Mouse (Mus musculus) gastrocnemius, postnatal 10 days (tissue): ENCODE measurements around the gene Ptpn9. TPM values are rescaled to one million over a fixed set of nuclear protein-coding genes. Genes with fewer than 3 reads are reported as not detected.
"Not testable (repeated sequence)": the region's sequence is repeated elsewhere in the genome, so short reads cannot be mapped to it uniquely, and the experiment has no call there.

Experiments
- DNase-seq: peaks from one replicate; pipeline ENCODE4 v3.0.0; 2021; ENCODE audit warnings: mixed read lengths
- long read RNA-seq, 2 experiments: library from polyadenylated mRNA; stranded (forward); transcript quantifications; one replicate each; pipeline ENCODE4 v2.0.0; 2021
- total RNA-seq, 2 experiments: library from RNA; stranded (reverse); gene quantifications; 2 replicates each; pipeline ENCODE4 v1.2.3; 2021

Gene Ptpn9
- 10 to 100 TPM; 11.3 to 12.6 TPM for total RNA-seq
- long read RNA-seq, experiment 1, full-length matches to known transcripts, result 20 of 26 reads
- long read RNA-seq, experiment 1, partial matches to known transcripts, result 3 of 26 reads
- long read RNA-seq, experiment 1, other reads (novel, unspliced or antisense), result 3 of 26 reads
- long read RNA-seq, experiment 2, full-length matches to known transcripts, result 14 of 22 reads
- long read RNA-seq, experiment 2, partial matches to known transcripts, result 1 of 22 reads
- long read RNA-seq, experiment 2, other reads (novel, unspliced or antisense), result 7 of 22 reads

DNA sequence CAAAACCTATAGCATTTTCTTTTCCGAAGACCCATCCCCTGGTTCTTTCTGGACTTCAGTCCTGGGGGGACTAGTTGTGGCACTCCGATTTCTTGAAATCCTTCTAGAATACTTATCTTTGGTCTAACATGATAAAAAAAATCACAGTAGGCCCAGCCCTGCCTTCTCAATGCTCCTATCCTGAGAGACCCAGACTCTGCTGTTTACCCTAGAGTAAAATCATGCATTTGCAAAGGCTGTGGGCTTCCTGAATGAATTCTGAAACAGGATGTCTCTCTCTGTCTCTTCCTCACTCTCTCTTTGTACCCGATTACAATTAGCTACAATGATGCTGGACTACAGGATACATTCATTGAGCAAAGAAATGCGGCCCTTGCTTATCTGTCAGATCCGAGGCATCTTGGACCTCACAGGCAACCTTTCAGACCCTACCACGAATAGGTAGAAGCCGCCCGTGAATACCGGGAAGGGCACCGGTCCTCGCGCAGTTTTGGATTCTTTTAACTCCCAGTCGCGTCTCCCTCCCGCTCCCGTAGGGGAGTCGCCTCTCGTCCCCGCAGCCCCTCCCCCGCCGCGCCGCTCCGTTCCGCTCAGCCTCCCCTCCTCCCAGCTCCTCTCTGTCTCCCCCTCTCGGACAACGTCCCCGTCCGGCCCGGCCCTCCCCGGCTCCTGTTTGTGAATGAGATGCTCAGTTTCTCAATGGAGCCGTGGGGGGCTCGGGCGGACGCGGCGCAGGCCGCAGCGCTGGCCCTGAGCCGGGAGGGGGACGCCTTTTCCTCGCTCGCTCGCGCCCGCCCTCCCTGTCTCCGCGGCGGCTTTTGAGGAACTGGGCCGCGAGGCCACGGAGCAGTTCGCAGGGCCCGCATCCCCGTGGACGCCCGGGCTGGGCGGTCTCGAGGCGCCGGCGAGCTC, at the start of gene Ptpn9:
Gene Ptpn9 (plus strand): TSS at position 638 of the 912 bp plus-strand sequence.
- peak; percentile 91 for DNase-seq

DNA sequence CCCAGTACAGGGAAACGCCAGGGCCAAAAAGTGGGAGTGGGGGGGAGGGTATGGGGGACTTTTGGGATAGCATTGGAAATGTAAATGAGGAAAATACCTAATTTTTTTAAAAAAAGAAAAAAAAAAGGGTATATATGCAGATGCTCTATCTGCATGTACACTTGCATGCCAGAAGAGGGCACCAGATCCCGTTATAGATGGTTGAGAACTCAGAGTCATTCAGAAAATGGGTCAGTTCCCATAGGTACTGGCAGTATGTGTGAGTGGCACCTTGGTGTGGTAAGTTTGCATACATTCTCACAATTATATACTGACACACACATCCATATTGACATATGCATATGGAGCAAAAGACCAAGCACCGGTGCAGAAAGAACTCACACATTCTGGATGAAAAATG, 47.2 kb upstream of the Ptpn9 start:
- peak; percentile 20 for DNase-seq

DNA sequence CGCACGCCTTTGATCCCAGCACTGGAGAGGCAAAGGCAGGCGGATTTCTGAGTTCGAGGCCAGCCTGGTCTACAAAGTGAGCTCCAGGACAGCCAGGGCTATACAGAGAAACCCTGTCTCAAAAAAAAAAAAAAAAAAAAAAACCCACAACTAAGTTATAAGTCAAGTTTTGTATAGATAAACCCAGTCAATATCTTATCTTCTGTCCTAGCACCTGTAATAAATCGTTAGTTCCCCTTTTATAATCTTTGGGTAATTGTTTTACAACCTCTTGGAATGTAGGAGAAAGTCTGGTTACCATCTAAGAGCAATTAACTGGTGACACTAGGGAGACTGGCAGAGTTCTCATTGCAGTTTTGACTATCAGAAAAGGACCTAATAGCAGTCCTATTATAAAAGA, 46.0 kb upstream of the Ptpn9 start:
- not testable (repeated sequence) for DNase-seq

DNA sequence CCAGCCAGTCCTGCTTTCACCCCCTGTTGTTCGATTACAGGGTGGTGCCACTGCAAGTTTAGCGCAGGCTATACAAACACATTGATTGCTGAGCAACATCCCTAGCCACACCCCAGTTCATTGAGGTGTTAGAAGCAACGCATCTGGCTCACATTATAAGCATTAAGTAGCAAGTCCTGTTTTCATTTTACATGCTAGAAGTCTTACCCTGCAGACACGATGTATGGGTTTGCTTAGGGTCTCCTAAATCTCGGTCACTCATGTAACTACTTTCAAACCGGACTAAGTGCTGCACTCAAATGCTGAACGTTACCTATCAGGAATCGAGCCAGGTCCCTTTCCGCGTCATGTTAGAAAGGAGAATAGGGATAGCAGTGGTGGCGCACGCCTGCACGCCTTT, 45.0 kb upstream of the Ptpn9 start:
- DNase-seq, result no peak

DNA sequence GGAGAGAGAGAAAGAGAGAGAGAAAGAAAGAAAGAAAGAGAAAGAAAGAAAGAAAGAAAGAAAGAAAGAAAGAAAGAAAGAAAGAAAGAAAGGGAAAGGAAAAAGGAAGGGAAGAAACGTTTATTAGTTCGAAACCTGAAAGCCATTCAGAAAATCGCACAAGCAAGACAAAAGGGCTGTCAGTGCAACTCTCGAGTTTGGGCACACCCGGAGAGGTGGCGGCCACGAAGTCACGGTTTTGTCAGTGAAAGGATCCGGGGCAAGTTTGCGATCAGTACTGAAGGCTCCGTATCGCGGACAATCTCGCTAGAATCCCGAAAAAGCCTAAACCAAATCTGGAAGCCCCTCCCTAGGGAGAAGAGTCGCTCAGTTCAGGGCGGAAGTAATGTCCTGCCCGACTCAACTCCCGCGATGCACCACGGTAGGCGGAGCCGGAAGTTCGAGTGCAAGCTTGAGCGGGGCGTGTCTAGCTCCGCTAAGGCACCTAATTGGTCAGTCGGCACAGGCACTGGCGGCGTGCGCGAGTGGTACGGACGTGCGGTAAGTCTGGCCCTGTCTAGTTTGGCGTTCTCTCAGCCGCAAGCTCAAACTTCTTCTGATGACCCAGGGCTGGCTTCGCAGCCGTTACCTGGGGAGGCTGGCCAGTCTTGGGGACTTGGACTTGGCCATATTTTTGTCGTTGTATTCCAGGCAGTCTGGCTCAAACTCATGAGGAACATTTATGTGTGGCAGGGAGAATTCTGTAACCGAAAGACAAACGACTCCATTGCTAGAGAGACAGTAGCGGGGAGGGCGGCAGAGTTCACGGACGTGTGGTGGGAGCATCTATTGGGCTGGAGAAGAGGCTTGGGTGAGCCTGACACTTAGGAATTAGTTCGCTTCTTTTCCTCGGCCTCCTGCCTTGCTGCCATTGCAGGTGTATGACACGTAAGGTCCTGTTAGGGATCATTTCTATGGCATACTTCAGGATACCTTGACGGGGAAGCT, 44.0 kb upstream of the Ptpn9 start, which contains the start of gene Snupn:
Gene Snupn (plus strand): TSS at position 465 of the 987 bp plus-strand sequence.
- DNase-seq, result peak; percentile 94

DNA sequence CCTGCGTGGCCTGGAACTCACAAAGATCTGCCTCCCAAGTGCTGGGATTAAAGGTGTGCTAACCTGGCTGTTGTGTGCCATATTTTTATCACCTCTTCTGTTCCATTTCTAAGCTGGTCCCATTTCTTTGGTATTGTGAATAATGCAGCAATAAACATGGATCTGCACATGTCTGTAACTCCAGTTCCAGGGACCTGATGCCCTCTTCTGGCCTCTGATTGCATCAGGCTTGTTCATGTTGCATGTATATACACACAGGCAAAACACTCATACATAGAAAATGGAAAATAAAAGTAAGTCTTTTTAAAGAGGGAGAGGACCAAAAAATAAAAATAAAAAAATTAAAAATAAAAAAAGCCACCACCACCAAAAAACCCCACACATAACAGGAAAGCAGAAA, 41.2 kb upstream of the Ptpn9 start:
- DNase-seq, result no peak

DNA sequence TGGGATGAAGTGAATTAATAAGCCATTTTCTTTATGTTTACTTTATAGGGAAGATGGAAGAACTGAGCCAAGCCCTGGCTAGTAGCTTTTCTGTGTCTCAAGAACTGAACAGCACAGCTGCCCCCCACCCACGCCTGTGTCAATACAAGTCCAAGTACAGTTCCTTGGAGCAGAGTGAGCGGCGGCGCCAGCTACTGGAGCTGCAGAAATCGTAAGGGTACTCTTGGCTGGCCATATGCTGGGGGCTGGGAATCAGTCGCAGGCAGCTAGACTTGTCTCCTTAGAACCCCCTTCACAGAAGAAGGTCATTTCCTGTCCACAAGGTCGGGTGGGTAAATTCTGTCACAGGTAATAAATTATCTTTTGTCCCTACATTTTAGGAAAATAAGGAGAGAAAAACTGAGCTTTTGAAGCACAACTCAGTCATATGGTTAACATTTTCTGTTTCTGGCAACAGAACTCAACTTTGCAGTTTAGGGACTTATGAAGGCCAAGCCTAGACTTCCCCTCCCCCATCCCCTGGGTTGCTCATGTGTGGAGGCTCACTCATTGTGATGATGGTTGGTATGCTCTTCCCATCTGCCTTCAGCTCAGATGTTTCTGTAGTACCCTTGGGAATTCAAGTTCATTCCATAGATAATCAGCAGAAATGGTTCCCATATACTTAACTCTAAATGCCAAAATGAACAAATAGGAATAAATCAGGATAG, 37.6 kb upstream of the Ptpn9 start:
- no peak for DNase-seq

DNA sequence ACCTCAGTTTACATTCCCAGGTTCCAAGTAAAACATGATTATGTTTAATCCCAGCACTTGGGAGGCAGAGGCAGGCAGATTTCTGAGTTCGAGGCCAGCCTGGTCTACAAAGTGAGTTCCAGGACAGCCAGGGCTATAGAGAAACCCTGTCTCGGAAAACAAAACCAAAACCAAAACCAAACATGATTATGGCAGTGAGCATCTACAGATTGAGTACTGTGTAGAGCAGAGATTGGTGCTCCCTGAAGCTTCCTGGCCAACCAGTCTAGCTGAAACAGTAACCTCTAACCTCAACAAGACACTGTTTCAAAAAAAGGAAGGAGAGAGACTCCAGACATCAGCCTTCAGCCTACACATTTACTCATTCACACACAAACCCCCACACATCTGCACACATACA, 36.0 kb upstream of the Ptpn9 start:
- DNase-seq, result no peak

DNA sequence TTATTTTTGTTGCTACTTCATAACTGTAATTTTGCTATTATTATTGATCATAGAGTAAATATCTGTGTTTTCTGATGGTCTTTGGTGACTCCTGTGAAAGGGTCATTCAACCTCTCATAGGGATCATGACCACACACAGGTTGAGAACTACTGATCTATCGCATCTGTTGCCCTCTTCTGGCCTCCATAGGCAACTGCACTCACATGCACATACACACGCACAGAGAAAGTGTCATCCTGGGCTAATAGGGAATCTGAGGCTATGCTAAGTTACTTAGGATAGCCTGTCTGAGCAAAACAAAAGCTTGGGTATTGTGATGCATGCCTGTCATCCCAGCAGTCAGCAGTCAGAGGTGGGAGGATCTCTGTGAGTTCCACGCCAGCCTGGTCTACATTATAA, 33.1 kb upstream of the Ptpn9 start:
- DNase-seq, result no peak

DNA sequence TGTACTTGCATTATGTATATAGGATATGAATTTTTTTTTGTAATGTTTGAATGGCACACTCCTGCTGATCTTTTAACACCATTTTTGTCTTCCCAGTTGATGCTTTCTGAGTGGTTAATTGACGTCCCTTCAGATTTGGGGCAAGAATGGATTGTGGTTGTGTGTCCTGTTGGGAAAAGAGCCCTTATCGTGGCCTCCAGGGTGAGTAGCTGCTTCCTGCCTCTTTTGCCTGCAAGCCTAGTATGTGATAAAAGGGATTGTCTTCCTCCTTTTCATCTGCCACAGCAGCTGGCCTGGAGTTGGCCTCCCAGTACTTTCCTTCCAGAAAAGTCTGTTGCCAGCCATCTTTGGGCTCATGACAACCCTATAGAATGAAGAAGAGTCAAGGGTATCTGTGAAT, 24.6 kb upstream of the Ptpn9 start:
- DNase-seq, result no peak

DNA sequence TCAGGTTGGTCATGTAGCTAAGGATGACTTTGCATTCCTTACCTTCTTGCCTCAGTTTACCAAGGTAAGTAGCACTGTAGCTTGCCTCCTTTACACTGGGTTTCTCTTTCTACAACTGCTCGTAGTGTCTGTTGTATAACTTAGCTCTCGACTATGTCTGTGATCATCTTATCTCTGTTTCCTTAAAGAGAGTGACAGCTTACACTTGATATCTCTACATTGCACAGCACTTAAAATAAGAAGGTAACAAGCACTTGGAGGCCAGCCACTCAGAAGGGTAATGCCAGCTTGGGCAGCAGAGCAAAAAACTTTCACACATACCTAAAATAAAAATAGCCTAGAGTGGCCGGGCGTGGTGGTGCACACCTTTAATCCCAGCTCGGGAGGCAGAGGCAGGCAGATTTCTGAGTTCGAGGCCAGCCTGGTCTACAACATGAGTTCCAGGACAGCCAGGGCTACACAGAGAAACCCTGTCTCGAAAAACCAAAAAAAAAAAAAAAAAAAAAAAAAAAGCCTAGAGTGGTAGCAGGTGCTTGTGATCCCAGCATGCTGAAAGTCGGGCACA, 20.7 kb upstream of the Ptpn9 start:
- no peak for DNase-seq

DNA sequence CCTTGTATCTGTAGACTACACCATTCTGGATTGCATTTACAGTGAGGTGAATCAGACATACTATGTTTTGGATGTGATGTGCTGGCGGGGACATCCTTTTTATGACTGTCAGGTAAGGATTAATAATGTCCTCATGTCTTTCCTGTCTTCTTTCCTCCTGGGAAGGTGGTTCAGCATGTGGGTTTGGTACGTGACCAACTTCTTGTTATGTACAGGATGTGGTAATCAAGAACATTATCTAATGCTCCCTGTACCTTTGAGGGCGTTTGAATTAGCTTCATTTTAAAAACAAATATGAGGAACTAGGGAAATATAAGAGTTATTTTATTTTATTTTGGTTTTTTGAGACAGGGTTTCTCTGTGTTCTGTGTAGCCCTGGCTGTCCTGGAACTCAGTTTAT, 19.5 kb upstream of the Ptpn9 start:
- DNase-seq, result no peak

DNA sequence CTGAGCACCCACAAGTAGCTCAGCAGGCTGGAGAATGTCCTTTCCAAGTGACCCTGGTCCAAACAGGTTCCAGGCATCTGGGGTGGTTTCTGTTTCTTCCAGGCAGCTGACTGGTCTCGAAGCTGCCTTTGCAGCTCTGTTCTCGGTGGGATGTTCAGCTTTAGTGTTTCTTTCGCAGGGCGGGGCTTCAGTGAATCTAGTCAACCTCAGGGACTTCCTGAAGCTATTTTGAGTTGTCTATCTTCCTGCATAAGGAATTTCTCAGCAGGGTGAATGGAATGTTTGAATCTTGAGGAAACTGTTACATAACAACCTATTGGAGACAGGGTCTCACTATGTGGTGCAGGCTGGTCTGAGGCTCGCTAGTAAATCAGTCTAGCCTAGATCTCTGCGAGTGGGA, 14.5 kb upstream of the Ptpn9 start:
- DNase-seq, result no peak

DNA sequence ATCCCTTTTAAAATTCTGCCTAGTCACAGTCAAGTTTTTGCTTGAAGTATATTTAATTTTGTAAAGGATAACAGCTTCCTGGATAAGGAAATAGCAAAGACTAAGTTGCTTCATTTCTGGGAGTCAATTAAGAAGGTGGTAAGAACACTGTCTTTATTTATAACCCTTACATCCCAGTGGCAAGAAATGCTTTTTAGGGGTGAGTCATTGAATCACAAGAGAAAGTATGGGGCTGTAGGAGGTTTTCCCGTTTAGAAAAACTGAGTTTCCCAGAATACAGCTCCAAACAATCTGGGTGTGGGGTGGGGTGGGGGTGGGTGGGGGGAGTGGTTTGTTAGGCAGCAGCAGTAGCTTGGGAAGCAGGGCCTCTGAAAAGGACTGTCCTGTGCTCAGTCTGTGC, 13.2 kb upstream of the Ptpn9 start:
- DNase-seq, result no peak

DNA sequence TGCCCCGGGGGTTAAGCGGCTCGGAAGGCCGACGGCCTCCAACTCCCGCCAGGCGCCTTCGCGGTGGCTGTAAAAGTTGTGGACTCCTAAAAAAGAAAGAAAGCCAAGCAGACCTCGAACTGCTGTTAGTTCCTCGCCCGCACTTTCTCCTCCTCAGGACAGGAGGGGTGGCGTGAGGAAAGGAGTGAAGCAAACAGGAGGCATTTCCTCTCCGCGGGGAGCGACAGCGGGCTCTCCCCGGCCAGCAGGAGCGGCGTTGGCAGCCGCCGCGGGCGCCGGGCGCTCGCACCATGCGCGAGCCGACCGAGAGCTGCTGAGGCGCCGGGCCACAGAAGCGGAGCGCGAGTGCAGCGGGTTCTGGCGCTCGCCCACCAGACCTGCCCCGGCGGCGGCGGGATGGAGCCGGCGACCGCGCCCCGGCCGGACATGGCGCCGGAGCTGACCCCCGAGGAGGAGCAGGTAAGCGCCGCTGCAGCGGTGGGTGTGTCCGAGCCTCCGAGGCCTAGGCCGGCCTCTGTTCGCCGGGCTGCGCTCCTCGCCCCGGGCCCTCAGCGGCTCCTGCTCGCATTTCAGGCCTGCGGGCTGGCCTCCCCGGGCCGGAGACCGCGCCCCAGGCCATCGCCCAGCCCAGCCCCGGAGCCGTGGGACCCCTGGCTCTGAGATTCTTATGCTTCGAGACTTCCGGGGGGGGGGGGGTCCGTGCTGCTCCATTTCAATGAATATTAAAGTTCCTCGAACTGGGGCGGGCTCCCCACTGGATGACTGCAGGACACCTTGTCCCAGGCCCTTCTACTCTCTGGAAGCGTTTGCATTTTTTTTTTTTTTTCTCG, 690 bp downstream of the Ptpn9 start:
- DNase-seq, result peak; percentile 63

DNA sequence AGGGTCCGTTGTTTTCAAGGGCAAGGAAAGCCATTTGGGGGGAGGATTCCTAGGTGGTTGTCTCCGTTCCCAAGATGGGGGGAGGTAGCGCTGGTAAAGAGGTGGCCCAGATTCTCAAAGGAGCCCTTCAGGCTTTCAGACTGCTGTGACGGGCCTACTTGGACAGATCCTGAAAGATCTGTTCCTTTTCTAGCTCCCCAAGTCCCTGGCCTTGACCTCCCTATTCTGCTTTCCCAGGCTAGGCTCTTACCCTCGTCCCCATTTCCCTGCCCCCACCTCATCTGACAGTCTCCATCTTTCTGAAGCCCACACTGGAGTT, 1.3 kb downstream of the Ptpn9 start:
- peak; percentile 4 for DNase-seq

DNA sequence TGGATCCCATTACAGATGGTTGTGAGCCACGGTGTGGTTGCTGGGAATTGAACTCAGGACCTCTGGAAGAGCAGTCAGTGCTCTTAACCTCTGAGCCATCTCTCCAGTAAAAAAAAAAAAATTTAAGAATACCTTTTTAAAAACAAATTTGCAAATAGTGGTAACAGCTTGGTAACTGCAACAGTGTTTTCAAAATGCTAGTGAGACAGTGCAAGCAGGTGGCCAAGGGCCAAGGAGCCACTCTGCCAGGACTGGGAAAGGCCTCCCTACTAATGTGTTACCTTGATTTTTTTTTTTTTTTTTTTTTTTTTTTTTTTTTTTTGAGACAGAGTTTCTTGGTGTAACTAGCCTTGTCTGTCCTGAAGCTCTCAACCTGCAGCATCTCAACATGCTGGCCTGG, 2.5 kb downstream of the Ptpn9 start:
- peak; percentile 10 for DNase-seq

DNA sequence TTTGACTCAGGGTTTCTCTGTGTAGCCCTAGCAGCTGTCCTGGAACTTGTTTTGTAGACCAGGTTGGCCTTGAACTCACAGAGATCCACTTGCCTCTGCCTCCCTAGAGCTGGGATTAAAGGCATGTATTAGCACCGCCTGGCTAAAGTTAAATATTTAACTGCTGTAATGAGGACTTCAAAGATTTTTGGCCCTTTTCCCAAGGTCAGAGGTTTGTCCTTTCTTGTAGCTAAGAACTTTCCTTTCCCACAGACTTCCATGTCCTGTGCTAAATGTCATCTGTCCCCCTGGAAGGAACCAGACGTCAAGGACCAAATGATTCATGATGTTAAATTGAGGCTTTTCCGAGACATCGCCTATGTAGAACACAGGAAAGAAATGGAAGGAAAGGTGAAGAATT, 8.3 kb downstream of the Ptpn9 start:
- no peak for DNase-seq

DNA sequence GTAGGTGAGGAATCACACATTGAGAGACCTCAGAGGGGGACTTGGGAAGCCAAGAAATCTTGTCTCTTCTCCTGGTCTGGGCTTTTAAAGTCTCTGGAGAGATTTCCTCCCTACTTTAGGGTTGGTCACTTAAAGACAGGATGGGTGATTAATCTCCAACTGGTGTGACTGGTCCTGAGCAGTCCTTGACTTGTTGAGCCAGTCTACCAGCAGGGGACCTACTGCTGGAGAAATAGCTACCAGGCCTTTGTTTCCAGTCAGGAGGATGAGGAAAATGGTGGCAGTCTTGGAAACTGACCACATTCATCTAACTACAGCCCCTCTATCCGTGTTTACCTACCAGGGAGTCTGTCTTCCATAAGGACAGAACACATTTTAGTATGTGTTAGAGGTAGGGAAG, 17.7 kb downstream of the Ptpn9 start:
- no peak for DNase-seq

DNA sequence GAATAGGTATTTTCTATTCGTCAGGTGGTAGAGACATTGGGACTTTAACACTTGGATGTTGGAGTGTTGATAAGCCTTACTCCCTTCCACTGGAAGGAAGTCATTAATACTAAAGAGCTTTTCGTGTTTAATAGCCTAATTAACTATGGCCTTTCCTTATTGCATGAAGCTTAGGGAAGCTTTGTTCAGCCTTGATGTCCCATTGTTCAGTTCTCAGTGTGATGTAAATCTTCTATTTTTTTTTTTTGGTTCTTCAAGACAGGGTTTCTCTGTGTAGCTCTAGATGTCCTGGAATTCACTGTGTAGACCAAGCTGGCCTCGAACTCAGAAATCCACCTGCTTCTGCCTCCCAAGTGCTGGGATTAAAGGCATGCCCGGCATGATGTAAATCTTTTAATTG, 18.2 kb downstream of the Ptpn9 start:
- DNase-seq, result no peak

DNA sequence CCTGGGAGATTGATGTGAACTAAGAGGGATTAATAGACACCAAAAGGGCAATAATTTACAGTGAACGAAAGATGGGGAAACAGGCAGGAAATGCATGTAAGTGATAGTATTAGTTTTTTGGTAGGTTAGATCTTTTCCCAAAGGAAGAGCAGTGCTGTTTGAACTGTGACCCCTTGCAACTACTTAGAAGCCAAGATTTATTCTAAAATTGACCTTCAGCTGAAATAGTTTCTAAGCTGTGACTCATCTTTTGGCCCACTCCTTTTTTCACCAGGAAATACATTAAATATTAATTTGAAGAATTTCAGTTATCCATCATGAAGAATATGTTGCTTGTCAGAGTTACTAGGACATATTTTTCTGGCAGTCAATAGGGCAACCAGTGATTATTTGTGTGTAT, 19.0 kb downstream of the Ptpn9 start:
- DNase-seq, result no peak
